Mouse (Mus musculus) NIH3T3 (cell line): ENCODE measurements around the gene Snx4.

ENCODE experiments used
- DNase-seq: peaks from one replicate; pipeline ENCODE4 v3.0.0-alpha.2; 2012; ENCODE audit warnings: low read depth

The Snx4 gene

GRCm38 (mm10) chr16:33343601-33344000 is 92.4 kb downstream of the Snx4 start:
- DNase-seq: no peak

GRCm38 (mm10) chr16:33344379-33344778 is 93.1 kb downstream of the Snx4 start:
- no peak for DNase-seq

- peak; percentile 54 for DNase-seq
Measured at GRCm38 (mm10) chr16:33344875-33345274, 93.6 kb downstream of the Snx4 start.

GRCm38 (mm10) chr16:33346376-33346775 is 95.1 kb downstream of the Snx4 start:
- no peak for DNase-seq

GRCm38 (mm10) chr16:33347134-33347533 is 95.9 kb downstream of the Snx4 start:
- DNase-seq: peak; percentile 53
